Mouse (Mus musculus): ENCODE results near the gene Yeats2.

The Yeats2 gene

GRCm38 (mm10) chr16:20191161-20191882, 50.5 kb downstream of the Yeats2 start:
- no peak for DNase-seq (ENCODE audit: extremely low spot score, low read depth, low spot score)

- DNase-seq (ENCODE audit: extremely low spot score, low read depth, low spot score) = no peak
These were observed 51.2 kb downstream of the Yeats2 start for GRCm38 (mm10) chr16:20192043-20192442.

GRCm38 (mm10) chr16:20195546-20195945, 54.7 kb downstream of the Yeats2 start:
- no peak for DNase-seq (ENCODE audit: extremely low spot score, low read depth, low spot score)

- DNase-seq (ENCODE audit: extremely low spot score, low read depth, low spot score) = no peak
These were observed 56.1 kb downstream of the Yeats2 start for GRCm38 (mm10) chr16:20196962-20197361.

GRCm38 (mm10) chr16:20199501-20200201, 58.8 kb downstream of the Yeats2 start:
- DNase-seq (ENCODE audit: extremely low spot score, low read depth, low spot score) = no peak

GRCm38 (mm10) chr16:20213591-20214226, 72.8 kb downstream of the Yeats2 start:
- peak; percentile 22 for DNase-seq (ENCODE audit: extremely low spot score, low read depth, low spot score)

- DNase-seq (ENCODE audit: extremely low spot score, low read depth, low spot score) = no peak
These were observed 81.9 kb downstream of the Yeats2 start for GRCm38 (mm10) chr16:20222726-20223125.

GRCm38 (mm10) chr16:20226676-20227075, 85.8 kb downstream of the Yeats2 start:
- DNase-seq (ENCODE audit: extremely low spot score, low read depth, low spot score) = no peak

GRCm38 (mm10) chr16:20227504-20227903, 86.6 kb downstream of the Yeats2 start:
- DNase-seq (ENCODE audit: extremely low spot score, low read depth, low spot score) = no peak

- DNase-seq (ENCODE audit: extremely low spot score, low read depth, low spot score) = no peak
These were observed 87.3 kb downstream of the Yeats2 start for GRCm38 (mm10) chr16:20228167-20228566.

GRCm38 (mm10) chr16:20234406-20234805, 93.5 kb downstream of the Yeats2 start:
- DNase-seq (ENCODE audit: extremely low spot score, low read depth, low spot score) = no peak

GRCm38 (mm10) chr16:20237426-20237825, 96.6 kb downstream of the Yeats2 start:
- DNase-seq (ENCODE audit: extremely low spot score, low read depth, low spot score) = no peak

GRCm38 (mm10) chr16:20238646-20239045, 97.8 kb downstream of the Yeats2 start:
- DNase-seq (ENCODE audit: extremely low spot score, low read depth, low spot score) = no peak

GRCm38 (mm10) chr16:20240468-20241414, 99.9 kb downstream of the Yeats2 start, which contains the start of gene Map6d1:
Gene Map6d1 (minus strand): TSS chr16:20241358.
- no peak for DNase-seq (ENCODE audit: extremely low spot score, low read depth, low spot score)

- no peak for DNase-seq (ENCODE audit: extremely low spot score, low read depth, low spot score)
These were observed 106.2 kb downstream of the Yeats2 start for GRCm38 (mm10) chr16:20247103-20247502.

GRCm38 (mm10) chr16:20248442-20249174, 107.7 kb downstream of the Yeats2 start:
- DNase-seq (ENCODE audit: extremely low spot score, low read depth, low spot score) = no peak

- no peak for DNase-seq (ENCODE audit: extremely low spot score, low read depth, low spot score)
These were observed 117.1 kb downstream of the Yeats2 start for GRCm38 (mm10) chr16:20257926-20258325.

GRCm38 (mm10) chr16:20265089-20265488, 124.2 kb downstream of the Yeats2 start:
- DNase-seq (ENCODE audit: extremely low spot score, low read depth, low spot score) = no peak

GRCm38 (mm10) chr16:20271339-20271738, 130.5 kb downstream of the Yeats2 start:
- DNase-seq (ENCODE audit: extremely low spot score, low read depth, low spot score) = no peak

- no peak for DNase-seq (ENCODE audit: extremely low spot score, low read depth, low spot score)
These were observed 132.1 kb downstream of the Yeats2 start for GRCm38 (mm10) chr16:20272994-20273393.

Data from hindlimb bud, embryonic 11.5 days (tissue).